Mouse (Mus musculus): Measurements from ENCODE around the gene Uts2r. TPM values are rescaled to one million over a fixed set of nuclear protein-coding genes. Genes with fewer than 3 reads are reported as not detected.

Gene Uts2r
- polyA plus RNA-seq (2017; shearing (Covaris generic)): not detected

GRCm38 (mm10) chr11:121159971-121160370 is at the start of gene Uts2r:
Gene Uts2r (plus strand): TSS chr11:121160271.

GRCm38 (mm10) chr11:121118577-121118976 is 41.5 kb upstream of the Uts2r start, which contains the start of gene Tex19.2:
Gene Tex19.2 (minus strand): TSS chr11:121118677.

GRCm38 (mm10) chr11:121145865-121146264 is 14.2 kb upstream of the Uts2r start, which contains the start of gene Tex19.1:
Gene Tex19.1 (plus strand): TSS chr11:121146143.

DNA sequence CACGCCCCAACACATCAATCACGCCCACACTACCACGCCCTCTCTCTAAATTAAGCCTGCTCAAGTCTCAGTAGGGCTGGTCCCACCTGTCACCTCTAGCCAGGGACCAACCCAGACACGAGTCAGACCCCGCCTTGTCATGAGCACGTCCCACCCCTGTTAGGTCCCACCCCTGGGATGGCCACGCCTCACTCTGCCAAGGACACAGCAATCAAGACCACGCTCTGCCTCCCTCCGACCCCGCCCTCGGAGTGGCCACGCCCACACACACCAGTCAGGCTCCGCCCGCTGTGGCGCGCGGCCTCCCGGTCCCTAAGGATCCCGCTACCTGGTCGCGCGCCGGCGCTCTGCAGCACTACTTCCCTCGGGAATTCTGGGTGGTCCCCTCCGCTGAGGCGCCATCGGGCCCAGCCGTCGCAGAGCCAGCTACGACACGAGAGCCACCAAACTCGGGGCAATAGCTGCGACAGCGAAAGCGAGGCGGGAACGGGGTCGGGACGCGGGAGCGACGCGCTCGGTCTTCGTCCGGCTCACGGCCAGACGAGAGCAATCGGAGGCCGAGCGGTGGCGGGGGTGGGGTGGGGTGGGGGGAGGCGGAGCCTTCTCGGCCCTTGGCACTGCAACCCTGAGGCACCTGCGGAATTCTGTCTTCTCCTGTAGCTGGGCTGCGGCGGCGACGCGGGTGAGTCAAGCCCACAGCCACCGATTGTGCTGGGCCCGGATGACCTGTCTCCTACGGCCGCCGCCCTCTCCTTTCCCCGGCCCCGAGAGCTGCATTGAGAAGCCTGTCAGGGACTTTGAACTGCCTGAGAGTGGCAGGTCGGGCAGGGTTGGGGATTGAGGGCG is 44.3 kb downstream of the Uts2r start, which contains the start of the genes Hexdc and Ogfod3:
Hexdc (plus strand) TSS at position 273 of the 846 bp plus-strand sequence.
Ogfod3 (minus strand) TSS at position 551 of the 846 bp plus-strand sequence.

Other genes with a start within 250 kb of the Uts2r start
- gene Ccdc57, start 227.4 kb upstream of the Uts2r start, polyA plus RNA-seq (2017; shearing (Covaris generic)): 0.21 TPM
- 21.0 TPM for gene Slc16a3, start 211.8 kb upstream of the Uts2r start, polyA plus RNA-seq (2017; shearing (Covaris generic))
- gene Csnk1d, start 168.9 kb upstream of the Uts2r start, polyA plus RNA-seq (2017; shearing (Covaris generic)): 227 TPM
- 69.1 TPM for gene Cd7, start 120.9 kb upstream of the Uts2r start, polyA plus RNA-seq (2017; shearing (Covaris generic))
- gene Sectm1b, start 96.7 kb upstream of the Uts2r start, polyA plus RNA-seq (2017; shearing (Covaris generic)): not detected
- not detected for gene Sectm1a, start 79.1 kb upstream of the Uts2r start, polyA plus RNA-seq (2017; shearing (Covaris generic))
- not detected for gene Tex19.2, start 41.6 kb upstream of the Uts2r start, polyA plus RNA-seq (2017; shearing (Covaris generic))
- not detected for gene Tex19.1, start 14.1 kb upstream of the Uts2r start, polyA plus RNA-seq (2017; shearing (Covaris generic))
- 2.5 TPM for gene Hexdc, start 44.2 kb downstream of the Uts2r start, polyA plus RNA-seq (2017; shearing (Covaris generic))
- gene Ogfod3, start 44.4 kb downstream of the Uts2r start, polyA plus RNA-seq (2017; shearing (Covaris generic)): 12.4 TPM
- gene Cybc1, start 69.1 kb downstream of the Uts2r start, polyA plus RNA-seq (2017; shearing (Covaris generic)): 74.3 TPM
- 28.2 TPM for gene Narf, start 77.0 kb downstream of the Uts2r start, polyA plus RNA-seq (2017; shearing (Covaris generic))
- 18.7 TPM for gene Foxk2, start 99.7 kb downstream of the Uts2r start, polyA plus RNA-seq (2017; shearing (Covaris generic))
- gene Wdr45b, start 194.2 kb downstream of the Uts2r start, polyA plus RNA-seq (2017; shearing (Covaris generic)): 81.5 TPM
- gene Rab40b, start 228.0 kb downstream of the Uts2r start, polyA plus RNA-seq (2017; shearing (Covaris generic)): not detected